Mouse (Mus musculus) neural tube, embryonic 15.5 days (tissue): Measurements from ENCODE around the gene Tirap. TPM values are rescaled to one million over a fixed set of nuclear protein-coding genes. Genes with fewer than 3 reads are reported as not detected.

Experiments
- ATAC-seq: fragments of 200-750 bp; cut with Nextera tagmentation; 2 replicates; pipeline ENCODE4 v1.8.0; 2017; ENCODE audit warnings: mild to moderate bottlenecking, moderate TSS enrichment, moderate library complexity; ENCODE audit not compliant: low FRiP score
- H3K27ac ChIP-seq: fragments of 300-500 bp; sonication (generic); replicated peaks from 2 replicates; pipeline ENCODE4 v1.5.1; 2015; ENCODE audit warnings: mild to moderate bottlenecking, inconsistent platforms
- H3K27me3 ChIP-seq: fragments of 300-500 bp; sonication (generic); replicated peaks from 2 replicates; pipeline ENCODE4 v1.6.1; 2015; ENCODE audit warnings: inconsistent platforms
- H3K36me3 ChIP-seq: fragments of 300-500 bp; sonication (generic); 2 replicates; pipeline ENCODE4 v1.6.1; 2015; ENCODE audit warnings: inconsistent platforms
- H3K4me1 ChIP-seq: fragments of 300-500 bp; sonication (generic); 2 replicates; pipeline ENCODE4 v1.6.1; 2015; ENCODE audit warnings: inconsistent platforms
- H3K4me2 ChIP-seq: fragments of 300-500 bp; sonication (generic); 2 replicates; pipeline ENCODE4 v1.6.1; 2015; ENCODE audit warnings: inconsistent platforms, mild to moderate bottlenecking, moderate library complexity
- H3K4me3 ChIP-seq: fragments of 300-500 bp; sonication (generic); replicated peaks from 2 replicates; pipeline ENCODE4 v1.5.1; 2015; ENCODE audit warnings: mild to moderate bottlenecking, inconsistent platforms
- H3K9ac ChIP-seq: fragments of 300-500 bp; sonication (generic); replicated peaks from 2 replicates; pipeline ENCODE4 v1.6.1; 2015; ENCODE audit warnings: mild to moderate bottlenecking, inconsistent platforms
- H3K9me3 ChIP-seq: fragments of 300-500 bp; sonication (generic); replicated peaks from 2 replicates; pipeline ENCODE4 v1.6.1; 2016; ENCODE audit warnings: inconsistent platforms
- WGBS: fragments of 180-500 bp; shearing (Covaris S2); methylation state at CpG from one replicate; pipeline ENCODE4 v1.1.7; 2015; ENCODE audit warnings: mixed read lengths; 5-methylcytosine and 5-hydroxymethylcytosine counted together
- polyA plus RNA-seq: library from polyadenylated mRNA; unstranded; fragments of >200 nt; fragmentation: Nextera tagmentation; extraction: Ambion mirVana; gene quantifications from 2 replicates; pipeline ENCODE4 v1.2.1, GENCODE M21; 2015

Gene Tirap
- 4.7 and 5.6 TPM in 2 replicates for polyA plus RNA-seq

- Histone ChIP-seq H3K36me3 (peaks cover 8% of the 10 kb centered on the region), H3K4me3 (peak within 1 kb of the TSS; percentile 57), H3K27me3 (no peaks in the 10 kb centered on the region), H3K27ac (peak within 1 kb of the TSS; percentile 45), H3K9ac (peak within 1 kb of the TSS; percentile 65), H3K4me1 (peaks cover 16% of the 10 kb centered on the region), H3K4me2 (peak within 1 kb of the TSS; percentile 88), H3K9me3 (no peaks in the 10 kb centered on the region)
- 0% methylated on average over 43 of the region's 44 CpGs for WGBS
- peak; percentile 89 for ATAC-seq
These were observed at the start of gene Tirap, which contains the start of gene Srpr for GRCm38 (mm10) chr9:35199772-35200471. Tirap (minus strand) TSS chr9:35200291. Srpr (plus strand) TSS chr9:35200175.

GRCm38 (mm10) chr9:35249476-35249875, 49.4 kb upstream of the Tirap start:
- Histone ChIP-seq H3K9me3 (no peaks in the 10 kb centered on the region), H3K4me2 (no peak overlapping the region), H3K36me3 (no peaks in the 10 kb centered on the region), H3K27me3 (no peaks in the 10 kb centered on the region), H3K9ac (no peak overlapping the region), H3K27ac (no peak overlapping the region), H3K4me3 (no peak overlapping the region), H3K4me1 (peaks cover 16% of the 10 kb centered on the region)
- ATAC-seq = no peak

DNA sequence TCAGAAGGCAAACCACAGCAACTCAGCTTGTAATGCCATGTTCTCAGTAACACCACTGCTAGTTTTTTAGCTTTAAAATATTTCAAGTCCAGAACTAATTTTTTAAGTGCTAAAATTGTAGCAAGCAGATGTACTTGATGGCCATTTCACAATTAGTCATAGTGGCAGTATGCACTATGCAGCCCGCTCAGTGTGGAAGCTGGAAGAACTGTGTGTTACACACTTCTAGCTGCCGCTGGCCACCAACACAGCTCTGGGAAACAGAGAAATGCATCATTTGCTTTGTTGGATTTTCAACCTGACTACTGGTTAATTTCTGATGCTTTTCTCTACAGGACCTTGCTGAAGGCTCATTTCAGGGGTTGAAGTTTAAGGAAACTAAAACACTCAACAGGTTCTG, 47.3 kb upstream of the Tirap start:
- Histone ChIP-seq H3K4me2 (no peak overlapping the region), H3K36me3 (no peaks in the 10 kb centered on the region), H3K4me1 (peaks cover 16% of the 10 kb centered on the region), H3K27ac (no peak overlapping the region), H3K9ac (no peak overlapping the region), H3K27me3 (no peaks in the 10 kb centered on the region), H3K4me3 (no peak overlapping the region), H3K9me3 (no peaks in the 10 kb centered on the region)
- ATAC-seq = no peak
- WGBS = 94% methylated on average over 2 of the region's 2 CpGs

DNA sequence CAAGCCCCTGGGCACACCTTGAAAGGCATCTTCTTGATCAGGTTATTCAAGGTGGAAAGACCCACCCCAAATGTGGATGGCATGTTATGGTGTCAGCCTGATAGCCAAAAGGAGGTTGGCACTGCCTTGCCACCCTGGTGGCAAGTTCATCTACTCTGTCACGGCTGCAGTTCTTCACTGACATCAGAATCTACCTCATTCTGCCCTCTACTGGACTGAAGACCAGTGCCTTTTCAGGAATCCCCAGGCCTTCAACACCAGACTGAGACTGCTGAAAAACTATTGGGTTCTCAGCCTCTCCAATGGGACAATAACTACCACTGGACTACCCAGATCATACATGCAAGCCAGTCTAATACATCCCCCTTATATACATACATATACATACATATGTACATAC, 39.6 kb upstream of the Tirap start:
- peak overlapping the region; percentile 51; the same call in 1 of the 2 replicates for H3K27ac ChIP-seq
- H3K4me2 ChIP-seq = no peak overlapping the region
- no peak overlapping the region for H3K4me3 ChIP-seq
- no peaks in the 10 kb centered on the region for H3K27me3 ChIP-seq
- WGBS = 67% methylated on average over 1 of the region's 1 CpGs
- H3K9me3 ChIP-seq = no peaks in the 10 kb centered on the region
- H3K36me3 ChIP-seq = peaks cover 15% of the 10 kb centered on the region
- no peak for ATAC-seq
- H3K4me1 ChIP-seq = peaks cover 1% of the 10 kb centered on the region; the same call in 1 of the 2 replicates
- no peak overlapping the region for H3K9ac ChIP-seq

DNA sequence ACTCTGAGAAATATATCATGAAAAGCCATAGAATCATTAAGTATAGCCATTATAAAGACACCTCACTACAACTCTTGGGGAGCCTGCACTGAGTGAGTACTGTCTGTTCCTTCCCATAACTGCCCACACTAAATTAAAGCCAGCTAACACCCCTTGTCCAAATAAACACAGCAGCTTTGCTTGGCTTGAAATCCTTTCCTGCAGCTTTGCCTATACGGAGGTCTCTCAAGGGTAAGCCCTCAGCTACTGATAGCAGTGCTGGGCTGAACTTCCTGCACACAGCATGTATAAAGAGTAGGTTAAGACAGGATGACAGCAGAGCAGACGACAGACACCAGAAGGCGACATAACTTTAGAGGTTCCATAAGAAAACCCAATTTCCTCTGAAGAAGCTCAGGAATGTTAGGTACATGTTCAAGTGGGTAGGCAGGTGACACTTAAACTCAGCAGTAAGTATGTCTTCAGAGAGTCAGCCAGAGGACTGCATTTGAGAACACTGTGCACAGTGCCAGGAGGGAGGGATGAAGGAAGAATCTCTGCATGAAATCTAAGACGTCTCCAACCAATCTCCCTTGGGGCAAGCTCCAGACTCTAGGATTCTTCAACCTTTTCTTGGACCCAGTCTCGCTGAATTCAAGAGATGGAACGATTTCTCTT, 39.0 kb upstream of the Tirap start:
- Histone ChIP-seq H3K9me3 (no peaks in the 10 kb centered on the region), H3K27ac (peak overlapping the region; percentile 51; the same call in 1 of the 2 replicates), H3K9ac (no peak overlapping the region), H3K27me3 (no peaks in the 10 kb centered on the region), H3K4me3 (no peak overlapping the region), H3K4me1 (no peaks in the 10 kb centered on the region), H3K36me3 (peaks cover 22% of the 10 kb centered on the region), H3K4me2 (no peak overlapping the region)
- ATAC-seq = no peak
- 82% methylated on average over 6 of the region's 6 CpGs for WGBS

DNA sequence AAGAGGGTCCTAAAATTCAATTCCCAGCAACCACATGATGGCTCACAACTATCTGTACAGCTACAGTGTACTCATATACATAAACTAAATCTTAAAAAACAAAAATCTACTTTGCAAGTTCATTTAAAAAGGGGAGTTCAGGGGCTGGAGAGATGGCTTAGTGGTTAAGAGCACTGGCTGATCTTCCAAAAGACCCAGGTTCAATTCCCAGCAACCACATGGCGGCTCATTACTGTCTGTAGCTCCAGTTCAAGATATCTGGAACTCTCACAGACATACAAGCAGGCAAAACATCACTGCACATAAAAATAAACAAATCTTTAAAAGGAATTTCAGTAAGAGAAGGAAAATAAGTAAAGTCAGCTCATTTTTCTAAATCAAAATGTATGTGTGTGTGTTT, 38.3 kb upstream of the Tirap start:
- Histone ChIP-seq H3K4me1 (no peaks in the 10 kb centered on the region), H3K36me3 (peaks cover 27% of the 10 kb centered on the region), H3K9ac (no peak overlapping the region), H3K27ac (no peak overlapping the region), H3K4me3 (no peak overlapping the region), H3K4me2 (no peak overlapping the region), H3K27me3 (no peaks in the 10 kb centered on the region), H3K9me3 (no peaks in the 10 kb centered on the region)
- ATAC-seq = no peak
- WGBS = 100% methylated on average over 1 of the region's 1 CpGs

DNA sequence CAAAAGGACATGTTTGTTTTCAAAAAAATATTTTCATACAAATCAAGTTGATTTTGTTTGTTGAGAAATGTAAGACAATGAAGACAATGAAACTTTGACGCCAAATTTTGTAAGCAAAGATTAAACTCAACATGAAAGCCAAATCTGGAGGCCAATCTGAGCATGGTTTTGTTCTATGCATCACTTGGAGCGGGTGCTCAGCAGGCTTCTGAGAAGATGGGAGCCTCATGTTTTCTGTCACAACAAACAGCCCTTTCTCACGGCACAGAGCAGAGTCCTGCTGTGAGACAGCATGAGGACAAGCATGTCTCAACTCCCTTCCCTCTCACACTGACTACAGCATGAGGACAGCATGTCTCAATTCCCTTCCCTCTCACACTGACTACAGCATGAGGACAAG, 35.9 kb upstream of the Tirap start:
- no peak for ATAC-seq
- H3K9me3 ChIP-seq = no peaks in the 10 kb centered on the region
- no peak overlapping the region for H3K4me3 ChIP-seq
- no peak overlapping the region for H3K4me2 ChIP-seq
- H3K36me3 ChIP-seq = peaks cover 43% of the 10 kb centered on the region
- WGBS = 70% methylated on average over 3 of the region's 3 CpGs
- H3K27ac ChIP-seq = no peak overlapping the region
- H3K27me3 ChIP-seq = no peaks in the 10 kb centered on the region
- H3K9ac ChIP-seq = no peak overlapping the region
- no peaks in the 10 kb centered on the region for H3K4me1 ChIP-seq

DNA sequence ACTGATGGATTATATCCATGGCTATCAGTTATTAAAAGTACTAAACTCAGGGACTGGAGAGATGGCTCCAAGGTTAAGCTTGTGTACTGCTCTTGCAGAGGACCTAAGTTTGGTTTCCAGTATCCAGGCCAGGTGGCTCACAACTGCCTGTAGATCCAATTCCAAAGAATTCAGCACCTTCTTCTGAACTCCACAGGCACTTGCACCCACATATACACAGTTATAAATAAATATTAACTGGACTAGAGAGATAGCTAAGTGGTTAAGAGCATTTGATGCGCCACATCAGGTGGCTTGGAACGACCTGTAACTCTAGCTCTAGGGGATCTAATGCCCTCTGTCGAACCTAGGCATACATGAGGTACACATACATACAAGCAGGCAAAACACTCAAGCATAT, 28.6 kb upstream of the Tirap start:
- Histone ChIP-seq H3K36me3 (peaks cover 41% of the 10 kb centered on the region), H3K27ac (no peak overlapping the region), H3K9ac (no peak overlapping the region), H3K4me2 (no peak overlapping the region), H3K4me1 (no peaks in the 10 kb centered on the region), H3K9me3 (no peaks in the 10 kb centered on the region), H3K27me3 (no peaks in the 10 kb centered on the region), H3K4me3 (no peak overlapping the region)
- ATAC-seq = no peak
- WGBS = 96% methylated on average over 3 of the region's 3 CpGs

DNA sequence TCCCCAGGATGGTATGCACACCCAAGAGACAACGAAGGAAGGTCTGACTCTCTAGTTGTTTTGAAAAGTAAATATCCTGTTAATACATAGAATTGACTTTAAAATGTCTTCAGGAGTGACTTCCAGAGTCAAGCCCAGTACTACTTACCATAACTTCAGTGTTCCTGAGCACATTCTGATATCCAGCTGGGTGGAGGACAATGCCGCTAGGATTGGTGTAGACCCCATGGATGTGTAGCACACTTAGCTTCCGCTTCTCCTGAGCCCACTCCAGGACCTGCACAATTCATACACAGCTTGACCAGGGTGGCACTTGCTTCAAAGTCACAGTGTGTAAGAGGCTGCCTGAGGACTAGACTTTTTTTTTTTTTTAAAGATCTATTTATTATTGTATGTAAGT, 23.4 kb upstream of the Tirap start:
- H3K36me3 ChIP-seq = peaks cover 60% of the 10 kb centered on the region
- H3K4me1 ChIP-seq = no peaks in the 10 kb centered on the region
- no peak overlapping the region for H3K27ac ChIP-seq
- H3K4me3 ChIP-seq = no peak overlapping the region
- 95% methylated on average over 3 of the region's 3 CpGs for whole genome bisulfite sequencing
- no peak for ATAC-seq
- H3K9me3 ChIP-seq = no peaks in the 10 kb centered on the region
- no peaks in the 10 kb centered on the region for H3K27me3 ChIP-seq
- no peak overlapping the region for H3K4me2 ChIP-seq
- no peak overlapping the region for H3K9ac ChIP-seq

GRCm38 (mm10) chr9:35217963-35218362, 17.9 kb upstream of the Tirap start:
- H3K4me1 ChIP-seq = no peaks in the 10 kb centered on the region
- 84% methylated on average over 1 of the region's 1 CpGs for WGBS
- ATAC-seq = no peak
- no peak overlapping the region for H3K4me3 ChIP-seq
- peaks cover 80% of the 10 kb centered on the region for H3K36me3 ChIP-seq
- no peaks in the 10 kb centered on the region for H3K27me3 ChIP-seq
- no peak overlapping the region for H3K9ac ChIP-seq
- H3K27ac ChIP-seq = no peak overlapping the region
- H3K4me2 ChIP-seq = no peak overlapping the region
- H3K9me3 ChIP-seq = no peaks in the 10 kb centered on the region

DNA sequence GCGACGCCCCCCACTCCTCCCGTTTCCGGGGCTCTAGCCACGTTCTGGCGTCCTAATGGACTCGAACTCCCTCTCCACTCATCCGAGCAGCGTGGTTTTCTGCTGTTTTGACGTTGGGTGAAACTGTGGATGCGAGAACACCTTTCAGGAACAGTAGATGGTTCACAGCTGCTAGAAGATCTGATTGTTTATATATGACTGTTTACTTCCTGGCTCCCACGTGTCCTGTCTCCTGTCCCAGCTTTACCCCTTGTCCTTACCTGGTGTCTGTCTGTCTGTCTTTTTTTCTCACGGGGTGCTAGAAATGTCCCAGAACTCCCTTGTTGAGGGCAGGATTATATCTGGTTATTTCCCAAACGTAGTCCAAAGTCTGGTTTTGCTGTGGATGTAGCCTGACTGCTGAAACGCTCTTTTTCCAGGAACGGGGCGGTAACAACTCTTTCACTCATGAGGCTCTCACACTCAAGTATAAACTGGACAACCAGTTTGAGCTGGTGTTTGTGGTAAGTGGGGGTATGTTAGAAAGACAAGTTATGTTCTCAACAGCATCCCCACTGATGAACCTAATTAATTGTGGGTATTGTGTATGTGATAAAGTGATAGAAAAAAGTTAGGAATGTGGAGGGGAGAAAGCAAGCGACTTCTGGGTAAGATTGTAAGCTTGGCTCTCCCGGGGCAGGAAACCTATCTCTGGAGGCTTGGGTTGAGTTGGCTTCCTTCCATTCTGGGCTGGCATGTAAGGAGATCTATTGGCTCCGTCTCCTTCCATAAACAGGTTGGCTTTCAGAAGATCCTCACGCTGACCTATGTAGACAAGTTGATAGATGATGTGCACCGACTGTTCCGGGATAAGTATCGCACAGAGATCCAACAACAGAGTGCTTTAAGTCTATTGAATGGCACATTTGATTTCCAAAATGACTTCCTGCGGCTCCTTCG, 11.8 kb upstream of the Tirap start:
- Histone ChIP-seq H3K9me3 (no peaks in the 10 kb centered on the region), H3K4me3 (peak overlapping the region; percentile 88), H3K9ac (peak overlapping the region; percentile 89), H3K27me3 (no peaks in the 10 kb centered on the region), H3K36me3 (peaks cover 55% of the 10 kb centered on the region), H3K27ac (peak overlapping the region; percentile 83), H3K4me1 (peaks cover 22% of the 10 kb centered on the region), H3K4me2 (peak overlapping the region; percentile 72)
- 36% methylated on average over 26 of the region's 26 CpGs for WGBS
- ATAC-seq = no peak
